Mouse (Mus musculus): ENCODE results near the gene Ipo13.

Gene Ipo13

GRCm38 (mm10) chr4:117895339-117895738 is 19.5 kb downstream of the Ipo13 start:
- ChIA-PET CTCF (interaction anchor here in 2 of 4 experiments (0.5 to 0.6 kb wide), 2 partner anchors 25 to 42 kb away, joined by 3 read pairs; no protein-coding TSS in a partner anchor), POLR2A (interaction anchor here in 2 of 4 experiments (0.6 to 1.8 kb wide), 3 partner anchors 17 to 57 kb away, joined by 4 to 6 read pairs (median 6); no protein-coding TSS in a partner anchor)

GRCm38 (mm10) chr4:117894601-117895000 is 20.2 kb downstream of the Ipo13 start:
- POLR2A ChIA-PET: interaction anchor here in 1 of 4 experiments (1.5 to 1.8 kb wide), 3 partner anchors 18 to 43 kb away, joined by 4 to 5 read pairs (median 4); no protein-coding TSS in a partner anchor
- CTCF ChIA-PET: interaction anchor here in 3 of 4 experiments (0.5 to 1.4 kb wide), 3 partner anchors 24 to 189 kb away, joined by 3 read pairs; no protein-coding TSS in a partner anchor

GRCm38 (mm10) chr4:117893376-117893775 is 21.4 kb downstream of the Ipo13 start:
- POLR2A ChIA-PET: interaction anchor here in 2 of 4 experiments (0.7 to 2.4 kb wide), 14 partner anchors 10 to 605 kb away, joined by 3 to 11 read pairs (median 3); partner anchors contain the start of genes Ipo13 (in 2 of the 2), B4galt2 (in 1 of the 2) and Kdm4a (in 1 of the 2)
- CTCF ChIA-PET: interaction anchor here in 3 of 4 experiments (0.5 to 1.3 kb wide), 5 partner anchors 35 to 190 kb away, joined by 3 to 5 read pairs (median 3); no protein-coding TSS in a partner anchor

GRCm38 (mm10) chr4:117891738-117892161 is 23.0 kb downstream of the Ipo13 start, which contains the start of gene Dph2:
Dph2 (minus strand) TSS chr4:117892032.
- CTCF ChIA-PET: interaction anchor here (0.9 to 1.9 kb wide), 9 partner anchors 22 to 192 kb away, joined by 3 to 7 read pairs (median 4); no protein-coding TSS in a partner anchor

DNA sequence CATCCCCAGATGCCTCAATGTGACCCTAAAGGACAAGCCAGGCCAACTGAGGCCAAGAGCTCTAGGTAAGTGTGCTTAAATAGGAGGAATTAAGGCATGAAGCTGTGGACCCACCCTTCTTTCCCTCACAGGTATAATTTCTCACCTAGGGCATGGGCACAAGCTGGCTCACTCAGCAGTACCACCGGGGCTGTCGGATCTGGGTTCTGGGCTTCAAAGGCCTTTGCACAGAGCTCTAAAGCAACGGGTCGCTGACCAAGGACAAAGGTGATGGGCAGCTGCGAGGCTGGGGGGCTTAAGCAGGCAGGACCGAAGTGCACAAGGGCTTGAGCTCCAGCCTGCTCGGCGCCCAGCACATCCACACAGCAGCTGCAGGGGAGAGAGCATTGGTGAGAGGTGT is 24.0 kb downstream of the Ipo13 start:
- ChIA-PET POLR2A (interaction anchor here in 3 of 4 experiments (0.6 to 3.8 kb wide), 18 partner anchors 8 to 246 kb away, joined by 3 to 28 read pairs (median 5); partner anchors contain the start of genes B4galt2 (in 1 of the 3), Ipo13 (in 1 of the 3) and Slc6a9 (in 1 of the 3)), CTCF (interaction anchor here in 3 of 4 experiments (0.6 to 1.9 kb wide), 5 partner anchors 32 to 193 kb away, joined by 3 to 7 read pairs (median 6); no protein-coding TSS in a partner anchor)

More at GRCm38 (mm10) chr4:117891738-117892161, 23.0 kb downstream of the Ipo13 start, which contains the start of gene Dph2:
- POLR2A ChIA-PET: interaction anchor here (0.5 to 3.8 kb wide), 38 partner anchors 8 to 669 kb away, joined by 3 to 28 read pairs (median 4); partner anchors contain the start of genes B4galt2 (in 3 of the 4), Ipo13 (in 2 of the 4), Kdm4a (in 1 of the 4) and Slc6a9 (in 1 of the 4)

DNA sequence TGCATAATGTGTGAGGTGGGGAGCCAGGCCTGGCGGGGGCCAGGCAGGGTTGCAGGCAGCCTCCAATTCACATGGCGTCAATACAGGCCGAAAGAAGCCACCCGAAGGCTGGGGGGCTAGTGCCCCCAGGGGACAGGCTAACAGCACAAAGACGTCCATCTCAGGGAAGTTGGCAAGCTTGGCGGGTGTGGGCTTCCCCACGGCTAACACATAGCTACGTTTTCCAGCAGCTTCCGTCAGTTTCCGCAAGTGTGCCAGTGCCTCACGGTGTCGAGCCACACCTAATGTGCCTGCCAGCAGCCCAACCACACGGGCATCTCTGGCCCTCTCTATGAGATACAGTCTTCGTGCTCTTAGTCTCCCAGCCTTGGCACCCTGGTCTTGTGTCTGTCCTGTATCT is 24.8 kb downstream of the Ipo13 start:
- CTCF ChIA-PET: no interaction called here
- POLR2A ChIA-PET: interaction anchor here in 2 of 4 experiments (1.2 to 3.8 kb wide), 3 partner anchors 26 to 54 kb away, joined by 4 to 28 read pairs (median 15); partner anchors contain the start of genes Ipo13 (in 1 of the 2) and Slc6a9 (in 1 of the 2)

- ChIA-PET POLR2A (interaction anchor here in 2 of 4 experiments (1.2 to 3.8 kb wide), 3 partner anchors 27 to 54 kb away, joined by 4 to 28 read pairs (median 15); partner anchors contain the start of genes Ipo13 (in 1 of the 2) and Slc6a9 (in 1 of the 2)), CTCF (no interaction called here)
These were observed 25.3 kb downstream of the Ipo13 start for GRCm38 (mm10) chr4:117889471-117889870.

GRCm38 (mm10) chr4:117887920-117888319 is 26.9 kb downstream of the Ipo13 start:
- ChIA-PET CTCF (interaction anchor here in 1 of 4 experiments (1.3 kb wide), 1 partner anchor 40 kb away, joined by 4 read pairs; no protein-coding TSS in a partner anchor), POLR2A (interaction anchor here in 3 of 4 experiments (0.5 to 2.5 kb wide), 16 partner anchors 10 to 732 kb away, joined by 3 to 9 read pairs (median 4); partner anchors contain the start of genes Ipo13 (in 1 of the 3), Kdm4a (in 1 of the 3) and Rps8 (in 1 of the 3))

GRCm38 (mm10) chr4:117887133-117887532 is 27.7 kb downstream of the Ipo13 start, which contains the start of gene Atp6v0b:
Atp6v0b (minus strand) TSS chr4:117887333.
- CTCF ChIA-PET: interaction anchor here in 2 of 4 experiments (0.7 to 1.3 kb wide), 3 partner anchors 28 to 1155 kb away, joined by 3 to 5 read pairs (median 4); no protein-coding TSS in a partner anchor
- POLR2A ChIA-PET: interaction anchor here in 3 of 4 experiments (0.5 to 2.5 kb wide), 33 partner anchors 9 to 761 kb away, joined by 3 to 14 read pairs (median 4); partner anchors contain the start of genes Ipo13 (in 2 of the 3), Artn (in 1 of the 3), Ccdc24 (in 1 of the 3) and Kdm4a (in 1 of the 3)

DNA sequence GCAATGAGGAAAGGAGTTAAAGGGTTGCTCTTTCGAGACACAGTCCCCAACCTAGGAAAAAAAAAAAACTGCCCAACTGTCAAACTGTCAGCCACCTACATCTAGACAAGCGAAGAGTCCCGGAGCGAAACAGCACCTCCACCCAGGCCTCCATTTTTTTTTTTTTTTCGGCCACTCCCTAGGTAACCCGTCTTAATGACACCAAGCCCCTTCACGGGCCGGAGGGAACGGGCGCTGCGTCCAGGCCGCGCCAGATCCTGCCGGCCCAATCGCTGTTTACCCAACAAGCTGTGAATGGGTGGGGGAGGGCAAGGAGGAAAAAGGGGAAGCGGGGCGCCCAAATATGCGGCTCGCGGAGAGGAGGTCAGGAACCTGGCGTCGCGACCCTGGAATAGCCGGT is 28.2 kb downstream of the Ipo13 start:
- CTCF ChIA-PET: interaction anchor here in 2 of 4 experiments (0.7 to 1.3 kb wide), 3 partner anchors 28 to 1155 kb away, joined by 3 to 5 read pairs (median 4); no protein-coding TSS in a partner anchor

GRCm38 (mm10) chr4:117885994-117886393 is 28.8 kb downstream of the Ipo13 start:
- POLR2A ChIA-PET: interaction anchor here in 3 of 4 experiments (0.7 to 2.5 kb wide), 12 partner anchors 16 to 293 kb away, joined by 3 to 9 read pairs (median 4); partner anchors contain the start of gene Kdm4a (in 1 of the 3)
- CTCF ChIA-PET: no interaction called here

More for the DNA sequence above, 28.2 kb downstream of the Ipo13 start:
- POLR2A ChIA-PET: interaction anchor here in 3 of 4 experiments (0.6 to 2.5 kb wide), 32 partner anchors 9 to 761 kb away, joined by 3 to 14 read pairs (median 4); partner anchors contain the start of genes Artn (in 1 of the 3), Ccdc24 (in 1 of the 3), Ipo13 (in 1 of the 3) and Kdm4a (in 1 of the 3)

- POLR2A ChIA-PET: interaction anchor here in 3 of 4 experiments (0.8 to 2.1 kb wide), 5 partner anchors 13 to 80 kb away, joined by 3 to 7 read pairs (median 3); partner anchors contain the start of gene Ccdc24 (in 1 of the 3)
These were observed 29.7 kb downstream of the Ipo13 start for GRCm38 (mm10) chr4:117885093-117885492.

DNA sequence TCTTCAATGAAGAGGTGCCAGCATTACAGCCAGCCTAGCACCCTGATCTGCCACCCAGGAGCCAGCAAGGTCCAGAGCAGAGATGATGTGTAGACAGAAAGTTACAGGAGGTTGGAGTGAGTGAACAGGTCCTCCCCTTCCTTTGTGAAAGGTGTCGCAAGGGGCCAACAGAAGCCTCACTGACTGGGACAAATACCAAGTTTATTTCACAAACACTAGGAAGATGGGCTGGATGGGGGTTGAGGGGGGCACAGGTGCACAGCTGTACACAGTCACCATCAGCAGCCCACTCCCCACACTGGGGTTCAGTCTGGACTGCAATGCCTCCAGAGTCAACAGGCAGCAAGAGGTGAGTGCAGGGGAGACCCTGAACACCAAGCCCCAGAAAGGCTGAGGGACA is 30.7 kb downstream of the Ipo13 start:
- ChIA-PET POLR2A (interaction anchor here in 2 of 4 experiments (0.6 to 2.1 kb wide), 9 partner anchors 8 to 372 kb away, joined by 3 to 7 read pairs (median 3); partner anchors contain the start of gene Dph2 (in 1 of the 2)), CTCF (interaction anchor here in 1 of 4 experiments (1.0 kb wide), 1 partner anchor 24 kb away, joined by 3 read pairs; no protein-coding TSS in a partner anchor)

More at GRCm38 (mm10) chr4:117885093-117885492, 29.7 kb downstream of the Ipo13 start:
- CTCF ChIA-PET: interaction anchor here in 1 of 4 experiments (0.6 kb wide), 1 partner anchor 1812 kb away, joined by 3 read pairs; no protein-coding TSS in a partner anchor

DNA sequence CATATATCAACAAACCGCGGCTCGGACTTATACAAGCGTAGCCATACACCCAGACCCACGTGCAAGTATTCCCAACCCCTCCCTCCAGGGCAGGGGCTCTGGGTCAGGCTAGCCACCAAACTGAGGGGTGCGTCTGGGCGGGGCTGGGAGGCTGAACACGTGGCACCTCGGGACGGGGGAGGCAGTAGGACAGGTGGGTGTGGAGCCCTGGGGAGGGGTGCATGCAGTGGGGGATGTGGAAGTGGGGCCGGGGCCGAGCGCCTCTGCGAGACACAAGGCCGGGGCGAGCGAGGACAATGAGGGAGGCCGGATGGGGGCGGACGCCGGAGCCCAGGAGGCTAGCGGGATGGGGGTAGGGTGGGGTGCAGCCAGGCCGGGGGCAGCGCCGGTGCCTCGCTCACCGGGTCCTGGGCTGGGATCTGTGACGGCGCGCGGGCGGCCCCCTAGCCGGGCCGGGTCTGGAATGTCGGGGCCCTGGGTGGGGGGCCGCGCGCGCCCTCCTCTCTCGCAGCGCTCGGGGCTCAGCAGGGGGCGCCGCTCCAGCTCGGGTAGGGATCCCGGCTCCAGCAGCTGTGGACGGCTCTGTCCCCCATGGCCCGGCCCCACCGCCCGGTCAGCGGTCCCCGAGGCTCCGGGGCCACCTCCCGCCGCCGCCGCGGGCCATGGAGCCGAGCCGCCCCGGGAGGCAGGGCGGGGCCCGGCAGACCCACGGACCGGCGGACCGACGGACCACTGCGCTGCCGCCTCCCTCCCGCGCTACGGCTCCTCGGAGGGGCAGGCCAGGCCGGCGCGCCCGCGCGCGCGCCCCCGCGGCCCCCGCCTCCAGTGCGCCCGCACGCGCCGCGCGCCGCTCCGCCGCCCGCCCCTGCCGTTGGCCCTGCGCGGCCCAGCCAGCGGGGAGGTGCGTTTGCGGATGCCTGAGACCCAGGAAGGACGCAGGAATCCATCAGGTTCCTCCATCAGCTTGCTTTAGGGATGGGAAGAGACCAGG is 31.8 kb downstream of the Ipo13 start, which contains the start of gene B4galt2:
Gene B4galt2, minus strand, starts transcription at position 787 of the 991 bp plus-strand sequence.
- CTCF ChIA-PET: interaction anchor here in 1 of 4 experiments (1.0 kb wide), 1 partner anchor 23 kb away, joined by 3 read pairs; no protein-coding TSS in a partner anchor
- POLR2A ChIA-PET: interaction anchor here (0.5 to 2.1 kb wide), 11 partner anchors 8 to 83 kb away, joined by 3 to 10 read pairs (median 3); partner anchors contain the start of gene Dph2 (in 3 of the 4)

DNA sequence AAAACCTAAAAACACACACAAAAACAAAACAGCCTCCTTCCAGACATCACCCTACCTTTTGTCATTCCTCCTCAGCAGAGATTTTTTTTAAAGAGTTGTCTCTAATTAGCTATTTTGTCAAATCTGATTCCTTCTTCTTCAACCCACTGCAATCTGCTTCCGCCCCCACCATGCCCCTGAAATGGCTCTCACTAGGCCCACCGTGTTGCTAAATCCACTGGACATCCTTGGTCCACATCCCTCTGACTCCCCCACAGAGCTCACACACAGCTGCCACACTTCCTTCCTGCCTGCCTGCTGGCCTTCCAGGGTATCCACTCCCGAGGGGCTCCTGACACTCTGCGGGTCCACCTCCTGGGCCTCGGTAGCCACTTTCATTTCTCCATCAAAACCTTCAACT is 36.1 kb downstream of the Ipo13 start:
- CTCF ChIA-PET: interaction anchor here in 1 of 4 experiments (0.6 to 0.7 kb wide), 2 partner anchors 21 to 345 kb away, joined by 3 to 5 read pairs; no protein-coding TSS in a partner anchor
- POLR2A ChIA-PET: interaction anchor here in 2 of 4 experiments (0.6 to 2.4 kb wide), 8 partner anchors 9 to 86 kb away, joined by 3 to 9 read pairs (median 6); partner anchors contain the start of genes Atp6v0b (in 1 of the 2) and Dph2 (in 1 of the 2)

DNA sequence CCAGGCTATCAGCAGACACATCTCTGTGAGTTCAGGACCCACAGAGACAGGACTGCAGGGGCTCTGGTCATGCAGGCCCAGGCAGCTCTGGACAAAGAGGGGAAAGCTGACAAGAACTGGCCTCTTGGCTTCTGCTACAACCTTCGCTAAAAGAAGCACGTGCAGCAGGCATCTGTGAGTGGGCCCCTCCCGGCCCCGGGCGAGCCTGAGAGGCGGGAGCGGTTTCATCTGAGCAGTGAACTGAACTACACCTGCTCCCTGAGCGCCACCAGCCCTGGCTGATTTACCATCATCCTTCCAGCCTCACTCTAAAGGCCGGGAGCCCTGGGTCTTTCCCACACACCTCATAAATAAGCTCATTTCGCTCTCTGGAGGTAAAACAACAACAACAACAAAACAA is 36.5 kb downstream of the Ipo13 start:
- POLR2A ChIA-PET: interaction anchor here in 2 of 4 experiments (0.8 to 2.4 kb wide), 9 partner anchors 9 to 86 kb away, joined by 3 to 9 read pairs (median 4); partner anchors contain the start of genes Atp6v0b (in 1 of the 2) and Dph2 (in 1 of the 2)
- CTCF ChIA-PET: no interaction called here

Measured in embryonic stem cell, embryonic (primary cell).